Mouse (Mus musculus) C2C12 (cell line): ENCODE results near the gene Grik2. TPM values are rescaled to one million over a fixed set of nuclear protein-coding genes. Genes with fewer than 3 reads are reported as not detected.
A peak's percentile ranks its signal among the peaks of the same experiment; 100 is the strongest.

Experiments
- H3K27me3 ChIP-seq: one replicate; pipeline ENCODE4 v1.6.1; 2011; ENCODE audit not compliant: control insufficient read depth, insufficient read depth, insufficient read length
- H3K36me3 ChIP-seq: one replicate; pipeline ENCODE4 v1.6.1; 2011; ENCODE audit not compliant: control insufficient read depth, insufficient read depth
- H3K4me3 ChIP-seq: one replicate; pipeline ENCODE4 v1.5.1; 2011; ENCODE audit warnings: mild to moderate bottlenecking, control low read depth; ENCODE audit not compliant: poor library complexity, insufficient read depth, severe bottlenecking
- H3K79me2 ChIP-seq: one replicate; pipeline ENCODE4 v1.6.1; 2011; ENCODE audit not compliant: control insufficient read depth, insufficient read depth
- H3K79me3 ChIP-seq: one replicate; pipeline ENCODE4 v1.6.1; 2011; ENCODE audit warnings: low read depth, control low read depth
- H3ac ChIP-seq: one replicate; pipeline ENCODE3; 2011; ENCODE audit warnings: low read depth; ENCODE audit not compliant: control insufficient read depth, insufficient read length
- CEBPB ChIP-seq: IDR thresholded peaks from one replicate; pipeline ENCODE4 v1.6.1; 2011; ENCODE audit warnings: low read depth, mild to moderate bottlenecking, control low read depth, moderate library complexity
- CTCF ChIP-seq: IDR thresholded peaks from one replicate; pipeline ENCODE4 v1.5.1; 2011; ENCODE audit not compliant: control insufficient read depth, insufficient read depth, insufficient read length
- FOSL1 ChIP-seq: IDR thresholded peaks from one replicate; pipeline ENCODE4 v1.8.0; 2011; ENCODE audit warnings: mild to moderate bottlenecking, low read length; ENCODE audit not compliant: poor library complexity, insufficient read depth, severe bottlenecking
- MAX ChIP-seq: IDR thresholded peaks from one replicate; pipeline ENCODE4 v1.6.1; 2011; ENCODE audit warnings: mild to moderate bottlenecking, control low read depth
- MYOD1 ChIP-seq: IDR thresholded peaks from one replicate; pipeline ENCODE4 v1.6.1; 2011; ENCODE audit warnings: low read depth; ENCODE audit not compliant: control insufficient read depth, insufficient read length
- MYOG ChIP-seq: IDR thresholded peaks from one replicate; pipeline ENCODE4 v1.6.1; 2011; ENCODE audit not compliant: control insufficient read depth, insufficient read length; ENCODE audit errors: extremely low read depth
- USF1 ChIP-seq: IDR thresholded peaks from one replicate; pipeline ENCODE4 v1.6.1; 2011; ENCODE audit warnings: low read depth, mild to moderate bottlenecking, control low read depth, moderate library complexity
- polyA plus RNA-seq: library from polyadenylated mRNA; unstranded; fragments of >200 nt; fragmentation: generic; extraction: Trizol; gene quantifications from one replicate; pipeline ENCODE4 v1.2.1, GENCODE M21; 2012; ENCODE audit warnings: missing spikeins

Grik2 gene
- polyA plus RNA-seq, 1 experiment, result 0.19 TPM

DNA sequence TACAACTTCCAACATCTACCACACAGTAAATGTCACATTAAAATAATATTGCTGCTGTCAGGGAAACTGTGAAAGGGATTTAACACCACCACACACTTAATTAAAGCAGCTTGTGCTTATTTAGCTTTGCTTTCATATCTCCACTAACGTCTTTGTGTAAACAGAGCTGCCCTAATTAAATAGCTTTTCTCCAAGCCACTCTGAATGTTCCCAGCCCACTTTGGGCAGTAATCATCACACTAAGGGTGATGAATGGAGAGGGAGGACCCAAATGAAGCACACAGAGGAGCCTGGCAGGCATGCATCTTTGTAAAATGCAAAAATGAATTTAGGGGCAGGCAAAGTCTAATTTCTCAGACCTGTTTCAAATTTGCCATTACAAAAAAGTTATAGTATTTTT lies 657.3 kb downstream of the Grik2 start:
- TF ChIP-seq USF1, result no peak
- no peak for TF ChIP-seq MYOD1
- no peak for TF ChIP-seq MAX
- H3K36me3 ChIP-seq, result no peaks in the 10 kb centered on the region

DNA sequence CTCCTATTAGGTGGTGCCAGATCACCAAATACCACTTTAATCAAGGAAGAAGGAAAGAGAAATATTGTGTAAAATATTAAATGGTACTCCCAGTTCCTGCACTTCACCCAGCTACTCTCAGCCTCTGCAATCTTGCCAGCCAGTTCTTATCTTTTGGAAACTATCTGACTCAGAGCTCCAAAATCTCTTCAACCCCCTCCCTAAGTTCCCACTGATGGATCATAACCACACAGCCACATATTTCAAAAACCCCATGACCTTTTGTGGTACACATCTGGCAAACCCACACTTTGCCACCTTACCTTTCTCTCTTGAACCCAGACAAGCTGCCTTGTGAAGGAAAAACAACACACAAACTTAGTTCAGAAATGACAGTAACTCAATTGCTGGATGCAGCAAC lies 738.2 kb downstream of the Grik2 start:
- Histone ChIP-seq H3K4me3 (no peak overlapping the region), H3K79me2 (no peaks in the 10 kb centered on the region), H3K79me3 (no peaks in the 10 kb centered on the region), H3K36me3 (no peaks in the 10 kb centered on the region), H3K27me3 (no peaks in the 10 kb centered on the region), H3ac (no peak overlapping the region)
- TF ChIP-seq FOSL1 (peak; percentile 63), CTCF (no peak)

More for the DNA sequence above, 657.3 kb downstream of the Grik2 start:
- Histone ChIP-seq H3K27me3 (no peaks in the 10 kb centered on the region), H3K4me3 (no peak overlapping the region), H3K79me3 (no peaks in the 10 kb centered on the region), H3ac (no peak overlapping the region), H3K79me2 (no peaks in the 10 kb centered on the region)

DNA sequence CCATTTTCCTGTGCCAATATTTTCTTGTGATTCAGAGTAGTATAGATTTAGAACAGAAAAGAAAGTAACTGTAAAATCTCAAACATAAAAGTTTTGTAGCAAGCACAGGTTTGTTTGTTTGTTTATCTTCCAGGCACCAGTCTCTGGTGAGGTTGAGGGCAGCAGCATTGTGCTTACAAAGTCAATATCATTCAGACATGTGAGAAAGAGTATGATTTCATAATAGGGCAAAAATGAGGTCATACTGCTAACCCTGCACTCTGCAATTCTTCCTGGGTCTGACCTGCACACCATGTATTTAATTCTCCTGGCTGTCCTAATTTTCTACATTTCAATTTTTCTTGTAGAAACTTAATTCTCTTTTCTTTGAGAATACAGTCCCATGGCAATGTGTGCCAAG lies 739.2 kb downstream of the Grik2 start:
- TF ChIP-seq MYOG (no peak), CEBPB (peak; percentile 44)
- Histone ChIP-seq H3K79me3 (no peaks in the 10 kb centered on the region), H3K36me3 (no peaks in the 10 kb centered on the region), H3K27me3 (no peaks in the 10 kb centered on the region), H3K79me2 (no peaks in the 10 kb centered on the region), H3ac (no peak overlapping the region), H3K4me3 (no peak overlapping the region)
